Mouse (Mus musculus) layer of hippocampus, adult 9-11 months (tissue): Measurements from ENCODE around the gene Zfp956.
A peak's percentile ranks its signal among the peaks of the same experiment; 100 is the strongest.

ENCODE experiments used
- DNase-seq: peaks from one replicate; pipeline ENCODE4 v3.0.0; 2022

Zfp956 gene

DNA sequence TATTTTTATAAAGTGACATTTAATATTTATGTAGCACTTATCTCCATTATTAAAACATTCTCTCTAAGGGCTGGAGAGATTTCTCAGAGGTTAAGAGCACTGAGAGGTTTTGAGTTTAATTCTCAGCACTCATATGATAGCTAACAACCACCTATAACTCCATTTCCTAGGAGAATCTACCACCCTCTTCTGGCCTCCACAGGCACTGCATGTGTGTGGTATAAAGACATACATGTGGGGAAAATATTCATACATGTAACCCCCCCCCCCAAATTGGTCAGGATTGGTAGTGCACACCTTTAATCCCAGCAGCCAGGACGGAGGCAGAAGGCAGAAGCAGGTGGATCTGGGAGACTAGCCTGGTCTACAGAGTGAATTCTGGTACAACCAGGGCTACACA, 21.4 kb downstream of the Zfp956 start:
- no peak for DNase-seq

DNA sequence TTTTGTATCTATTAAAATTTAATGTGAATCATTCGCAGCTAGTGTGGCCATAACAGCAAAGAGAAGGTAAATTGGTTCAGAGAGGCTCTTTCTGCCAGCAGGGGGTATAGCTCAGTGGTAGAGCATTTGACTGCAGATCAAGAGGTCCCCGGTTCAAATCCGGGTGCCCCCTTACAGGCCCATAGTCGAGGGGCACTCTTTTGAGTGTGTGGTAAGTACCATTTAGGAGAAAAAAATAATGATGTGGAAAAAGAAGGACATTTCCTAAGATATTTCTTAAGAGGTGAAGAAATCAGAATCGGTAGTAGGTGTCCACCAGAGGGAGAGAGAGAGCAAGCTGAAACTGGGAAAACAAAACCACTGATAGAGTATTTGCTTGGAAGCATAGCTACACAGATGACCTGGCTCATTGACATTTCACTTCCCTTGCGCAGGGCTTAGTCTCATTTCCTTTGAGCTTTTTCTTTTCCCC, 25.7 kb downstream of the Zfp956 start:
- DNase-seq: peak; percentile 70

DNA sequence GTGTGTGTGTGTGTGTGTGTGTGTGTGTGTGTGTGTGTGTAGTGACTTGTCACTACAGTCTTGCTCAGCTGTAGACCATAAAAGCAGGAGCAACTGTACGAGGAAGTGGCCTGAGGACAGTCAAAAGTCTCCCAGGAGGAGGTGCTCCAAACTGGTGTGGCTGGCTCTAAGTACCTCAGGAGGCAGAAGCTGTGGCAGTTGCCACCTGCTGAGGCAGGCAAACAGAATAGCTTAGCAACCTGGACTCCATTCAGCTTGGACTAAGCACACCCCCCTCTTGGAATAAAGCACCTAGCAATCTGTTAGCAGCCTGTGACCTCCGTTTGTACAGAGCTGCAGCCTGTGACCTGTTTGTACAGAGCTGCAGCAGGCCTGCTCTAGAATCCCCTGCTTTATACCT, 30.7 kb downstream of the Zfp956 start:
- DNase-seq: no peak

DNA sequence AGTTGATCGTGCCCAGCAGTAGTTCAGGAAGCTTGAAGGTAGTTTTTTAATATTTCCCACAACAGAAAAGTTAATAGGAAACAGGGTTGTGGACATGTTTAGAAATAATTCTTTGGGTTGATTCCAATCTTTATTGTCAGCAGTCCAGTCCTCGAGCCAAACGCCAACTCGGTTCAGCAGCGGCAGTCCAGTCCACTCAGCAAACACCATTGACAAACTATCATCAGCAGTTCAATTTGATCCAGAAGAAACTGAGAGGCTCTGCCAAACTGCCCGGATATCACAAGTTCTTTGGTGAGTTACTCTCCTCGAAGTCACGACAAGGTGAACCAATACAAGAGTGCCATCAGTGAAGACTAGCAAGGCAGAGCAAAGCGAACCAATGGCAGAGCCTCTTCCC, 42.5 kb downstream of the Zfp956 start:
- no peak for DNase-seq

DNA sequence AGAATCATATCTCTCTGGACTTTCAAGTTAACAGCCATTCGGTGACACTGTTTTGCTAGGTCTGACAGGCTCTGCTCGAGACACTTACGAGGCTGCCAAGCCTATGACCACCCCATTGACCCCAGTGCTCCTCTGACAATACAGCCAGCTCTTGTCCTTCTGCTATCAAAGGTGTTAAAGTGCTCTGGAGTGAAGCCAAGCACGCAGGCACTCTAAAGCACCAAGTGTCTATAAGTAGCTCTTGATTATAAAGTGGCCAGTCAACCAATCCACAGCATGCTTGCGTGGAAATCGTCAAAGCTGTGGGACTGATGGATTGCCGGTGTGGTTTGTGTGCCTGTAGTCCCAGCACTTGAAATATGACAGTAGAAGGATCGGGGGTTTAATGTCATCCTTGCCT, 57.5 kb downstream of the Zfp956 start:
- no peak for DNase-seq
